Mouse (Mus musculus) thymus, adult 2 months (tissue): ENCODE data around the gene 2010300C02Rik.

Source experiments
- CTCF ChIP-seq: fragments of 200-500 bp; IDR thresholded peaks from 2 replicates; pipeline ENCODE4 v1.5.1; 2012; ENCODE audit warnings: mild to moderate bottlenecking, control low read depth, low read length, moderate library complexity, borderline replicate concordance; ENCODE audit not compliant: control insufficient read depth, poor library complexity, insufficient read depth; ENCODE audit errors: extremely low read depth
- POLR2A ChIP-seq: fragments of 200-500 bp; IDR thresholded peaks from 2 replicates; pipeline ENCODE4 v1.6.1; 2012; ENCODE audit warnings: mild to moderate bottlenecking, low read length, control low read depth, moderate library complexity; ENCODE audit not compliant: control insufficient read depth, poor library complexity, insufficient read depth; ENCODE audit errors: extremely low read depth

- TF ChIP-seq CTCF (no peak), POLR2A (no peak)
Observed at GRCm38 (mm10) chr1:37727186-37727585, 7.3 kb upstream of the 2010300C02Rik start.
